Mouse (Mus musculus): ENCODE data around the gene Pip5k1c.

The Pip5k1c gene

GRCm38 (mm10) chr10:81302781-81303218 is 10.0 kb downstream of the Pip5k1c start:
- WGBS, result 19% methylated on average over 14 of the region's 14 CpGs

- WGBS, result 38% methylated on average over 10 of the region's 10 CpGs
Observed at GRCm38 (mm10) chr10:81303258-81303657, 10.5 kb downstream of the Pip5k1c start.

GRCm38 (mm10) chr10:81303761-81304160 is 11.0 kb downstream of the Pip5k1c start:
- 65% methylated on average over 7 of the region's 7 CpGs for WGBS

GRCm38 (mm10) chr10:81304597-81305238 is 12.0 kb downstream of the Pip5k1c start:
- WGBS, result 18% methylated on average over 8 of the region's 9 CpGs

GRCm38 (mm10) chr10:81305663-81306062 is 12.9 kb downstream of the Pip5k1c start:
- WGBS, result 72% methylated on average over 14 of the region's 14 CpGs

GRCm38 (mm10) chr10:81306173-81306668 is 13.5 kb downstream of the Pip5k1c start:
- WGBS, result 60% methylated on average over 12 of the region's 12 CpGs

GRCm38 (mm10) chr10:81306837-81307682 is 14.3 kb downstream of the Pip5k1c start:
- 61% methylated on average over 21 of the region's 21 CpGs for WGBS

- 86% methylated on average over 5 of the region's 5 CpGs for WGBS
Observed at GRCm38 (mm10) chr10:81309571-81309970, 16.8 kb downstream of the Pip5k1c start.

- WGBS, result 87% methylated on average over 13 of the region's 13 CpGs
Observed at GRCm38 (mm10) chr10:81313581-81313980, 20.8 kb downstream of the Pip5k1c start.

GRCm38 (mm10) chr10:81314201-81314600 is 21.4 kb downstream of the Pip5k1c start:
- 77% methylated on average over 7 of the region's 7 CpGs for WGBS

- WGBS, result 89% methylated on average over 16 of the region's 16 CpGs
Observed at GRCm38 (mm10) chr10:81315587-81315986, 22.8 kb downstream of the Pip5k1c start.

GRCm38 (mm10) chr10:81316338-81317060 is 23.7 kb downstream of the Pip5k1c start:
- 56% methylated on average over 16 of the region's 16 CpGs for WGBS

GRCm38 (mm10) chr10:81317273-81317672 is 24.5 kb downstream of the Pip5k1c start:
- 38% methylated on average over 20 of the region's 20 CpGs for WGBS

- 68% methylated on average over 13 of the region's 13 CpGs for WGBS
Observed at GRCm38 (mm10) chr10:81318589-81319329, 26.0 kb downstream of the Pip5k1c start.

GRCm38 (mm10) chr10:81319330-81319699 is 26.6 kb downstream of the Pip5k1c start:
- WGBS, result 17% methylated on average over 8 of the region's 8 CpGs

- under 1% methylated on average over 38 of the region's 38 CpGs for WGBS
Observed at GRCm38 (mm10) chr10:81319741-81320549, 27.2 kb downstream of the Pip5k1c start.

GRCm38 (mm10) chr10:81320550-81321347 is 28.0 kb downstream of the Pip5k1c start, which contains the start of gene Cactin:
Gene Cactin (plus strand): TSS chr10:81321103.
- whole genome bisulfite sequencing, result under 1% methylated on average over 68 of the region's 68 CpGs

- WGBS, result 2% methylated on average over 20 of the region's 20 CpGs
Observed at GRCm38 (mm10) chr10:81321436-81321835, 28.7 kb downstream of the Pip5k1c start.

- WGBS, result 91% methylated on average over 27 of the region's 27 CpGs
Observed at GRCm38 (mm10) chr10:81322444-81322843, 29.7 kb downstream of the Pip5k1c start.
